Comparison of ENCODE assay signal across 24 mouse cellular contexts in the genomic region with DNA sequence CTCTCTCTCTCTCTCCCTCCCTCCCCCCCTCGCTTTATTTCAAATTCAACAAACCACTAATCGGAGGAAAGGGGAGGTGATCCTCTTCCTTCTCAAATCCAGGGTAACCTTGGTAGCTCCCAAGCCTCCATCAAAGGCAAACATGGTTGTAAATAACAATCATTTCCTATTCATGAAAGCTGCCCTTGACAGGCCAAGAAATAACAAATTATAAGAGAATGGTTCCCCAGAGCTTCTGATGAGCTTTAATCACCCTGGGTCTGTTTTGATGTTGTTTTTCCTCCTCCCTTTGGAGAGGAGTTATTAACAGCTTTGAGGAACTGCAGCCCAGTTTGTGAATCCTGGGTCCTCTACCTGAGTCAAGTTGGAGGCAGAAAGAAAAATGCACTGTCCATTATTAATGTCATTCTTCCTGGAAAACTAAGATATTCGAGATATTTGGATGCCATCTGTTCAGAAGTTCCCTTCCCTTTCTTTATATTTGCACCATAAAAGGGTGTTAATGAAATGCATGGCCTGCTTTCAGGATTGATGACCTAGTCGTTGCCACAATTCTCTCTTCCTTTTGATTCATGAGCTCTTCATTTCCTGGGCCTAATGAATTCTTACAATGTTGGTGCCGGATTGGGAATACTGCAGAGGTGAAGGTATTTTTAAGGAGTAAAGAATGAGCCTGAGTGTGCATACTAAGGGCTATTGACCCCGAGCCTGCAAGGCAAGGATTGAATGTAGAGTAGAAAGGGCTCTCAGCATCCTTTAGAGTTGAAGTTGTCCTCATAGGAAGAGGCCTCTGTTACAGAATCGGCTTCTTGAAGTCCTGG.
A peak's percentile ranks its signal among the peaks of the same experiment; 100 is the strongest.
DNase-seq lines count a peak whose midpoint lies in the region; ATAC-seq and TF ChIP-seq lines count a peak whose summit lies in the region.
"Had no signal": no experiment of that assay in that cellular context is flagged by ENCODE, and none has a peak within 500 bp of the region (broad histone marks: within the 10 kb centered on the region; RNA-seq: fewer than 3 reads in every experiment).

No protein-coding gene starts in this region.

- no peak overlapping the region for H3K9ac ChIP-seq in hindbrain, embryonic 11.5 days (ENCODE audit: low read depth, low read length)
- H3K9ac ChIP-seq in hindbrain, postnatal 0 days (replicated peaks; ENCODE audit: low read length), result no peak overlapping the region
- H3K9ac ChIP-seq in ES-E14 (ENCODE audit: insufficient read depth, low read depth, low read length, poor library complexity, severe bottlenecking), result no peak overlapping the region
- no peak overlapping the region for H3K9ac ChIP-seq in forebrain, embryonic 15.5 days (replicated peaks)
- no peak overlapping the region for H3K9ac ChIP-seq in midbrain, embryonic 14.5 days (replicated peaks; ENCODE audit: low read length)
- H3K9ac ChIP-seq: intestine, embryonic 15.5 days; liver, postnatal 0 days had no signal

- no peak for TF ChIP-seq CTCF in hindbrain, postnatal 0 days (IDR thresholded peaks at IDR 0.05; ENCODE audit: low read depth)

- in situ Hi-C loops in ES-E14 (cut with MboI; ENCODE audit: low sequenced_read_pairs in 2 of 2, unreplicated experiment in 2 of 2), result no loop called here

- no peaks in the 10 kb centered on the region for H3K27me3 ChIP-seq in hindbrain, embryonic 11.5 days (ENCODE audit: control insufficient read depth, insufficient read depth, low read length)
- H3K27me3 ChIP-seq in hindbrain, postnatal 0 days (ENCODE audit: insufficient read depth, low read length), result no peaks in the 10 kb centered on the region
- H3K27me3 ChIP-seq in forebrain, embryonic 15.5 days, result no peaks in the 10 kb centered on the region
- H3K27me3 ChIP-seq in midbrain, embryonic 14.5 days (ENCODE audit: control insufficient read depth, insufficient read depth, low read length), result no peaks in the 10 kb centered on the region
- H3K27me3 ChIP-seq: intestine, embryonic 15.5 days; megakaryocyte, embryonic 14.5 days had no signal

- ATAC-seq in hindbrain, embryonic 11.5 days (ENCODE audit: low FRiP score), result 0 out of 2 replicates have a peak, but pooled peaks have one; percentile 43
- no peak for ATAC-seq in hindbrain, postnatal 0 days
- ATAC-seq in forebrain, embryonic 15.5 days (replicated peaks), result no peak
- no peak for ATAC-seq in midbrain, embryonic 14.5 days (ENCODE audit: low FRiP score, low TSS enrichment)
- ATAC-seq: activated CD4-positive, CD25-positive, alpha-beta regulatory T cell, adult 4 months; intestine, embryonic 15.5 days; liver, postnatal 0 days had no signal

- WGBS in hindbrain, embryonic 11.5 days, result 34% methylated on average over 7 of the region's 7 CpGs
- 39% methylated on average over 7 of the region's 7 CpGs for WGBS in hindbrain, postnatal 0 days
- 18% methylated on average over 7 of the region's 7 CpGs for WGBS in forebrain, embryonic 15.5 days
- 38% methylated on average over 7 of the region's 7 CpGs for WGBS in midbrain, embryonic 14.5 days

- H3K4me1 ChIP-seq in hindbrain, embryonic 11.5 days (replicated peaks; ENCODE audit: control insufficient read depth, insufficient read depth, low read length), result no peaks in the 10 kb centered on the region
- H3K4me1 ChIP-seq in hindbrain, postnatal 0 days (ENCODE audit: insufficient read depth, low read length), result no peaks in the 10 kb centered on the region
- 0 out of 4 replicates have a peak, but pooled peaks cover 0 to 2% of the 10 kb centered on the region in 2 experiments for H3K4me1 ChIP-seq in ES-E14 (ENCODE audit: control insufficient read depth in 2 of 2, insufficient read depth in 2 of 2, low read length in 2 of 2, poor library complexity in 1 of 2)
- peaks cover 15% of the 10 kb centered on the region for H3K4me1 ChIP-seq in forebrain, embryonic 15.5 days
- H3K4me1 ChIP-seq in midbrain, embryonic 14.5 days (ENCODE audit: control insufficient read depth, insufficient read depth, low read length), result peaks cover 9% of the 10 kb centered on the region
- H3K4me1 ChIP-seq: intestine, embryonic 15.5 days; limb, embryonic 10.5 days; megakaryocyte, embryonic 14.5 days had no signal

- DNase-seq in hindbrain, embryonic 11.5 days (ENCODE audit: low spot score), result no peak
- DNase-seq in hindbrain, postnatal 0 days (ENCODE audit: low spot score), result no peak
- DNase-seq in ES-E14 (ENCODE audit: low read depth, low spot score), result peak; percentile 24
- DNase-seq in midbrain, embryonic 14.5 days, result no peak
- no peak for DNase-seq in heart, adult 8-10 months (ENCODE audit: low spot score)
- DNase-seq in lung, postnatal 14 days, result no peak
- no peak for DNase-seq in frontal cortex, postnatal 14 days (ENCODE audit: low spot score in 2 of 2)
- DNase-seq: adrenal gland, postnatal 14 days; B cell, adult 2 months; cerebellum, adult 11-12 months; cerebellum, postnatal 25 days; heart, adult 11 months; heart, postnatal 36 days; kidney, postnatal 36 days; liver, postnatal 0 days; lung, postnatal 10 days; right cerebral cortex, postnatal 14 days; spleen, adult 18-20 months; thymus, postnatal 25 days had no signal

- H3K4me2 ChIP-seq in hindbrain, embryonic 11.5 days (replicated peaks; ENCODE audit: low read depth, low read length), result no peak overlapping the region
- H3K4me2 ChIP-seq in hindbrain, postnatal 0 days (ENCODE audit: low read depth, low read length), result no peak overlapping the region
- no peak overlapping the region for H3K4me2 ChIP-seq in forebrain, embryonic 15.5 days (replicated peaks)
- H3K4me2 ChIP-seq in midbrain, embryonic 14.5 days (ENCODE audit: low read length), result no peak overlapping the region
- H3K4me2 ChIP-seq: intestine, embryonic 15.5 days had no signal

- no peaks in the 10 kb centered on the region for H3K36me3 ChIP-seq in hindbrain, embryonic 11.5 days (ENCODE audit: control insufficient read depth, insufficient read depth, low read length)
- H3K36me3 ChIP-seq in hindbrain, postnatal 0 days (ENCODE audit: insufficient read depth, low read length), result no peaks in the 10 kb centered on the region
- no peaks in the 10 kb centered on the region for H3K36me3 ChIP-seq in ES-E14 (ENCODE audit: control insufficient read depth, insufficient read depth, low read length, poor library complexity, severe bottlenecking)
- H3K36me3 ChIP-seq in forebrain, embryonic 15.5 days, result no peaks in the 10 kb centered on the region
- H3K36me3 ChIP-seq in midbrain, embryonic 14.5 days (ENCODE audit: control insufficient read depth, insufficient read depth, low read length), result no peaks in the 10 kb centered on the region
- H3K36me3 ChIP-seq: intestine, embryonic 15.5 days; limb, embryonic 10.5 days had no signal

- H3K9me3 ChIP-seq in hindbrain, embryonic 11.5 days (ENCODE audit: control insufficient read depth, low read length), result no peaks in the 10 kb centered on the region
- no peaks in the 10 kb centered on the region for H3K9me3 ChIP-seq in hindbrain, postnatal 0 days (ENCODE audit: low read length)
- H3K9me3 ChIP-seq in ES-E14 (ENCODE audit: control insufficient read depth, insufficient read depth, low read depth, low read length), result no peaks in the 10 kb centered on the region
- no peaks in the 10 kb centered on the region for H3K9me3 ChIP-seq in forebrain, embryonic 15.5 days
- H3K9me3 ChIP-seq in midbrain, embryonic 14.5 days (ENCODE audit: control insufficient read depth, low read length), result no peaks in the 10 kb centered on the region
- H3K9me3 ChIP-seq: intestine, embryonic 15.5 days; limb, embryonic 10.5 days; megakaryocyte, embryonic 14.5 days had no signal

- H3K4me3 ChIP-seq in hindbrain, embryonic 11.5 days (ENCODE audit: low read depth, low read length), result no peak overlapping the region
- H3K4me3 ChIP-seq in hindbrain, postnatal 0 days (ENCODE audit: low read length), result no peak overlapping the region
- no peak overlapping the region for H3K4me3 ChIP-seq in ES-E14 (ENCODE audit: insufficient read depth in 1 of 2, low read depth in 1 of 2, low read length in 2 of 2, poor library complexity in 1 of 2, severe bottlenecking in 1 of 2)
- no peak overlapping the region for H3K4me3 ChIP-seq in forebrain, embryonic 15.5 days
- no peak overlapping the region for H3K4me3 ChIP-seq in midbrain, embryonic 14.5 days (replicated peaks; ENCODE audit: low read depth, low read length)
- H3K4me3 ChIP-seq: intestine, embryonic 15.5 days; limb, embryonic 10.5 days; megakaryocyte, embryonic 14.5 days had no signal

- peak overlapping the region; percentile 49; the same call in 1 of the 2 replicates for H3K27ac ChIP-seq in hindbrain, embryonic 11.5 days (ENCODE audit: low read depth, low read length)
- no peak overlapping the region for H3K27ac ChIP-seq in hindbrain, postnatal 0 days
- H3K27ac ChIP-seq in ES-E14 (ENCODE audit: insufficient read depth, low read depth, low read length, poor library complexity, severe bottlenecking), result no peak overlapping the region
- peak overlapping the region; percentile 20; the same call in 1 of the 2 replicates for H3K27ac ChIP-seq in forebrain, embryonic 15.5 days (replicated peaks)
- peak overlapping the region; percentile 42 for H3K27ac ChIP-seq in midbrain, embryonic 14.5 days (replicated peaks; ENCODE audit: low read depth, low read length)
- H3K27ac ChIP-seq: intestine, embryonic 15.5 days; limb, embryonic 10.5 days had no signal

TF ChIP-seq in ES-E14, 5 proteins besides CTCF, POLR2A, EP300 and RAD21:
- TF ChIP-seq ZNF384 (IDR thresholded peaks at IDR 0.05; ENCODE audit: low read depth, low read length) (no peak), MAFK (IDR thresholded peaks at IDR 0.05; ENCODE audit: insufficient read depth, low read depth, low read length) (no peak), CHD2 (IDR thresholded peaks at IDR 0.05; ENCODE audit: low read depth, low read length) (no peak), ZC3H11A (IDR thresholded peaks at IDR 0.05; ENCODE audit: borderline replicate concordance, low read depth, low read length) (no peak), HCFC1 (IDR thresholded peaks at IDR 0.05; ENCODE audit: borderline replicate concordance, insufficient read depth, low read length) (no peak)

Comparison
In these comparisons a context has a peak if more than half of its experiments do, and no peak if none do; other contexts are left out.
1. H3K27ac ChIP-seq: peak in hindbrain, embryonic 11.5 days (single experiment), forebrain, embryonic 15.5 days (single experiment) and midbrain, embryonic 14.5 days (single experiment); none in hindbrain, postnatal 0 days (single experiment) and ES-E14 (single experiment).